ENCODE assay signal across 15 mouse cellular contexts in genomic region chr6:115998758-115999157, GRCm38 (mm10). TPM values are rescaled to one million over a fixed set of nuclear protein-coding genes. Genes with fewer than 3 reads are reported as not detected.
DNase-seq lines count a peak whose midpoint lies in the region; ATAC-seq lines count a peak whose summit lies in the region.
"Had no signal": no experiment of that assay in that cellular context is flagged by ENCODE, and none has a peak within 500 bp of the region (broad histone marks: within the 10 kb centered on the region; RNA-seq: fewer than 3 reads in every experiment).

No protein-coding gene starts in this region.

- H3K27me3 ChIP-seq in heart, embryonic 15.5 days = peaks cover 13% of the 10 kb centered on the region
- H3K27me3 ChIP-seq in lung, embryonic 16.5 days (ENCODE audit: control insufficient read depth, insufficient read depth, low read depth, low read length) = peaks cover under 1% of the 10 kb centered on the region; the same call in 1 of the 2 replicates
- H3K27me3 ChIP-seq in stomach, embryonic 15.5 days (replicated peaks) = peaks cover 6% of the 10 kb centered on the region

- H3K4me3 ChIP-seq in heart, embryonic 15.5 days = no peak overlapping the region
- H3K4me3 ChIP-seq in lung, embryonic 16.5 days (ENCODE audit: low read length) = no peak overlapping the region
- H3K4me3 ChIP-seq in stomach, embryonic 15.5 days (replicated peaks) = no peak overlapping the region
- H3K4me3 ChIP-seq: left cerebral cortex, adult 2 months; midbrain, embryonic 13.5 days had no signal

- H3K27ac ChIP-seq in heart, embryonic 15.5 days = peak overlapping the region; percentile 86
- H3K27ac ChIP-seq in lung, embryonic 16.5 days (ENCODE audit: low read length) = peak overlapping the region; percentile 89
- H3K27ac ChIP-seq in stomach, embryonic 15.5 days = 0 out of 2 replicates have a peak overlapping the region, but pooled peaks have one; percentile 12
- H3K27ac ChIP-seq: hindbrain, embryonic 14.5 days; left cerebral cortex, adult 2 months; midbrain, embryonic 13.5 days had no signal

- peaks cover 8% of the 10 kb centered on the region; the same call in 1 of the 2 replicates for H3K9me3 ChIP-seq in heart, embryonic 15.5 days (replicated peaks)
- no peaks in the 10 kb centered on the region for H3K9me3 ChIP-seq in lung, embryonic 16.5 days (ENCODE audit: control insufficient read depth, low read length)
- no peaks in the 10 kb centered on the region for H3K9me3 ChIP-seq in stomach, embryonic 15.5 days
- H3K9me3 ChIP-seq: midbrain, embryonic 13.5 days had no signal

- DNase-seq in adrenal gland, postnatal 25 days = peak; percentile 0
- no peak for DNase-seq in adrenal gland, postnatal 14 days
- DNase-seq in heart, postnatal 25 days (ENCODE audit: low spot score) = no peak
- no peak for DNase-seq in lung, postnatal 36 days
- no peak for DNase-seq in layer of hippocampus, adult 18-20 months (ENCODE audit: low spot score in 2 of 2)
- DNase-seq: cerebellum, adult 9-11 months; spleen, adult 18-20 months had no signal

- H3K4me1 ChIP-seq in heart, embryonic 15.5 days (replicated peaks) = peaks cover 61% of the 10 kb centered on the region
- H3K4me1 ChIP-seq in lung, embryonic 16.5 days (replicated peaks; ENCODE audit: control insufficient read depth, insufficient read depth, low read length) = peaks cover 29% of the 10 kb centered on the region
- peaks cover 34% of the 10 kb centered on the region for H3K4me1 ChIP-seq in stomach, embryonic 15.5 days

- 73% methylated on average over 7 of the region's 7 CpGs for WGBS in heart, embryonic 15.5 days
- WGBS in lung, embryonic 16.5 days = 77% methylated on average over 7 of the region's 7 CpGs
- WGBS in stomach, embryonic 15.5 days = 83% methylated on average over 7 of the region's 7 CpGs

- H3K36me3 ChIP-seq in heart, embryonic 15.5 days = no peaks in the 10 kb centered on the region
- no peaks in the 10 kb centered on the region for H3K36me3 ChIP-seq in lung, embryonic 16.5 days (ENCODE audit: control insufficient read depth, insufficient read depth, low read length)
- H3K36me3 ChIP-seq in stomach, embryonic 15.5 days = no peaks in the 10 kb centered on the region
- H3K36me3 ChIP-seq: midbrain, embryonic 13.5 days had no signal

- intact Hi-C loops in heart, postnatal 25 days (cut with DNase I) = no loop called here

- no peak for ATAC-seq in heart, embryonic 15.5 days (replicated peaks; ENCODE audit: insufficient number of reproducible peaks, insufficient read depth, low FRiP score, low read depth)
- no peak for ATAC-seq in lung, embryonic 16.5 days (ENCODE audit: low read depth)
- ATAC-seq in stomach, embryonic 15.5 days (ENCODE audit: insufficient read depth, low FRiP score, low read depth) = no peak
- ATAC-seq: midbrain, embryonic 13.5 days had no signal

- peak overlapping the region; percentile 23 for H3K4me2 ChIP-seq in heart, embryonic 15.5 days
- H3K4me2 ChIP-seq in lung, embryonic 16.5 days (ENCODE audit: low read depth, low read length) = no peak overlapping the region
- no peak overlapping the region for H3K4me2 ChIP-seq in stomach, embryonic 15.5 days
- H3K4me2 ChIP-seq: hindbrain, embryonic 14.5 days; midbrain, embryonic 13.5 days had no signal

- 0 out of 2 replicates have a peak overlapping the region, but pooled peaks have one; percentile 5 for H3K9ac ChIP-seq in heart, embryonic 15.5 days
- H3K9ac ChIP-seq in lung, embryonic 16.5 days (ENCODE audit: low read length) = peak overlapping the region; percentile 27; the same call in 1 of the 2 replicates
- H3K9ac ChIP-seq in stomach, embryonic 15.5 days = no peak overlapping the region
- H3K9ac ChIP-seq: hindbrain, embryonic 14.5 days; midbrain, embryonic 13.5 days had no signal

RNA-seq across cellular contexts. Expression of gene Plxnd1, which starts 4.0 kb away (rescaled TPM):
- total RNA-seq in adrenal gland, postnatal 25 days (2021) = 170 and 214 TPM in 2 replicates
- 154 and 173 TPM in 2 replicates for total RNA-seq in adrenal gland, postnatal 14 days (2021)
- 38.6 and 53.4 TPM in 2 replicates for polyA plus RNA-seq in heart, embryonic 15.5 days (2015; fragmentation: Nextera tagmentation; extraction: Ambion mirVana)
- total RNA-seq in heart, postnatal 25 days (2021) = 10 to 100 TPM; 79.7 to 91.8 TPM
- 45.2 and 47.8 TPM in 2 replicates for polyA plus RNA-seq in lung, embryonic 16.5 days (2015; fragmentation: Nextera tagmentation; extraction: Ambion mirVana)
- 31.3 and 37.7 TPM in 2 replicates for polyA plus RNA-seq in stomach, embryonic 15.5 days (2015; fragmentation: Nextera tagmentation; extraction: Ambion mirVana)
- 10 to 100 TPM; 22.0 to 23.0 TPM for total RNA-seq in layer of hippocampus, adult 18-20 months (2021)

RNA-seq across cellular contexts. Expression of gene H1foo, which starts 54.0 kb away (rescaled TPM):
- not detected in 2 replicates for total RNA-seq in adrenal gland, postnatal 25 days (2021)
- not detected in 2 replicates for total RNA-seq in adrenal gland, postnatal 14 days (2021)
- polyA plus RNA-seq in heart, embryonic 15.5 days (2015; fragmentation: Nextera tagmentation; extraction: Ambion mirVana) = not detected in 2 replicates
- total RNA-seq in heart, postnatal 25 days (2021) = not detected
- polyA plus RNA-seq in lung, embryonic 16.5 days (2015; fragmentation: Nextera tagmentation; extraction: Ambion mirVana) = not detected in 2 replicates
- not detected in 2 replicates for polyA plus RNA-seq in stomach, embryonic 15.5 days (2015; fragmentation: Nextera tagmentation; extraction: Ambion mirVana)
- not detected for total RNA-seq in layer of hippocampus, adult 18-20 months (2021)
- total RNA-seq: left cerebral cortex, adult 2 months had no signal
- polyA plus RNA-seq: embryonic facial prominence, embryonic 11.5 days; forebrain, embryonic 11.5 days; hindbrain, embryonic 14.5 days; midbrain, embryonic 13.5 days had no signal

Comparison
In these comparisons a context has a peak if more than half of its experiments do, and no peak if none do; other contexts are left out.
1. H3K27ac ChIP-seq: peak in every context shown above with its lines; median percentile 89 in lung, embryonic 16.5 days; 86 in heart, embryonic 15.5 days; 12 in stomach, embryonic 15.5 days.